Mouse (Mus musculus) kidney, embryonic 15.5 days (tissue): ENCODE results near the gene Olfr48. TPM values are rescaled to one million over a fixed set of nuclear protein-coding genes. Genes with fewer than 3 reads are reported as not detected.

Experiments
- ATAC-seq: fragments of 200-750 bp; cut with Nextera tagmentation; replicated peaks from 2 replicates; pipeline ENCODE4 v1.8.0; 2017; ENCODE audit warnings: moderate TSS enrichment; ENCODE audit not compliant: low FRiP score
- H3K27ac ChIP-seq: fragments of 300-500 bp; sonication (generic); 2 replicates; pipeline ENCODE4 v1.5.1; 2015; ENCODE audit warnings: mild to moderate bottlenecking, inconsistent platforms
- H3K27me3 ChIP-seq: fragments of 300-500 bp; sonication (generic); 2 replicates; pipeline ENCODE4 v1.6.1; 2015; ENCODE audit warnings: inconsistent platforms
- H3K36me3 ChIP-seq: fragments of 300-500 bp; sonication (generic); 2 replicates; pipeline ENCODE4 v1.6.1; 2015; ENCODE audit warnings: inconsistent platforms
- H3K4me1 ChIP-seq: fragments of 300-500 bp; sonication (generic); 2 replicates; pipeline ENCODE4 v1.6.1; 2015; ENCODE audit warnings: inconsistent platforms
- H3K4me2 ChIP-seq: fragments of 300-500 bp; sonication (generic); 2 replicates; pipeline ENCODE4 v1.6.1; 2015; ENCODE audit warnings: moderate library complexity, mild to moderate bottlenecking, inconsistent platforms
- H3K4me3 ChIP-seq: fragments of 300-500 bp; sonication (generic); replicated peaks from 2 replicates; pipeline ENCODE4 v1.5.1; 2015; ENCODE audit warnings: mild to moderate bottlenecking, inconsistent platforms
- H3K9ac ChIP-seq: fragments of 300-500 bp; sonication (generic); 2 replicates; pipeline ENCODE4 v1.6.1; 2015; ENCODE audit warnings: mild to moderate bottlenecking, inconsistent platforms
- H3K9me3 ChIP-seq: fragments of 300-500 bp; sonication (generic); replicated peaks from 2 replicates; pipeline ENCODE4 v1.6.1; 2016; ENCODE audit warnings: inconsistent platforms
- WGBS: fragments of 180-500 bp; shearing (Covaris S2); methylation state at CpG from one replicate; pipeline ENCODE4 v1.1.7; 2015; ENCODE audit warnings: mixed read lengths; 5-methylcytosine and 5-hydroxymethylcytosine counted together
- polyA plus RNA-seq: library from polyadenylated mRNA; unstranded; fragments of >200 nt; fragmentation: Nextera tagmentation; extraction: Ambion mirVana; gene quantifications from 2 replicates; pipeline ENCODE4 v1.2.1, GENCODE M21; 2015

Gene Olfr48
- not detected in 2 replicates for polyA plus RNA-seq

DNA sequence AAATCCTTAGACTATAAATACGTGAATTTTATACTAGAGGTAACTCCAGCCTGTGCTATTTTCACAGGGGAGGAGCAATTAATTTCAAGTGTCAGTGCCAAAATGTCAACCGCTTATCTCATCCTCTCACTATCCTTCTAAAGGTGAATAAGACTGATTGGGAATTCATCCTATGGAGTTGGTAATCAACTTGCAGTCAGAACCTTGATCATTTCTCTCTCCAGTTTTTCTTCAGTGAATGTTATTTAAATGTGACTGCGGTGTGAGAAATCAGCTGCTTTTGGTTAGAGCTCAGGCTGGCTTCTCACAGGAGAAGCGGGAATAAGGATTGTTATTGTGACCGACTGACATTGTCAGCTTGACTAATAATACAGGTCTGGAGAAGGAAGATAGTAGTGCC lies at the start of gene Olfr48:
TSS of gene Olfr48 (minus strand) at position 101 of the 400 bp plus-strand sequence.
- WGBS: 82% methylated on average over 5 of the region's 5 CpGs
- ATAC-seq: no peak

DNA sequence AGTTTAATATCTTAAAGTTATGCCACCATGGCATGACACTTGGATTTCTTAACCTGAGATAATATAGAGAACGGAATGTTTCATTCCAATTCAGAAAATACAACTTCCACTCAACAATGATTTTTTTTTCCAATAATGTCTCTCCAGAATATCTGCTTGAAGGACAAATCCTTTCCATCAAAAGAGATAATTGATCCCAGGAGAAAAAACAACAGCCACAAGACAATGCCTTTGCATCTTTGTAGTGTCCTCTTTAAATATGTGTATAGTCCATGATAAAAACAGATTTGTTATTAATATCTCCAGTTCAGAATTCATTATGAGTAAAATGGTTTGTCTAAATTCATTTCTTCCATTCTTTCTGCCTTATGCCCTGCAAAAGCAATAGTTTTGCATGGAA lies 30.1 kb upstream of the Olfr48 start, which contains the start of gene Olfr1257:
TSS of gene Olfr1257 (plus strand) at position 301 of the 400 bp plus-strand sequence.
- 88% methylated on average over 1 of the region's 1 CpGs for WGBS
- no peak for ATAC-seq

More for the DNA sequence above, at the start of gene Olfr48:
- Histone ChIP-seq H3K4me2 (no peak within 1 kb of the TSS), H3K4me1 (no peaks in the 10 kb centered on the region), H3K27ac (no peak within 1 kb of the TSS), H3K36me3 (no peaks in the 10 kb centered on the region), H3K9ac (no peak within 1 kb of the TSS), H3K27me3 (no peaks in the 10 kb centered on the region), H3K9me3 (no peaks in the 10 kb centered on the region), H3K4me3 (no peak within 1 kb of the TSS)

DNA sequence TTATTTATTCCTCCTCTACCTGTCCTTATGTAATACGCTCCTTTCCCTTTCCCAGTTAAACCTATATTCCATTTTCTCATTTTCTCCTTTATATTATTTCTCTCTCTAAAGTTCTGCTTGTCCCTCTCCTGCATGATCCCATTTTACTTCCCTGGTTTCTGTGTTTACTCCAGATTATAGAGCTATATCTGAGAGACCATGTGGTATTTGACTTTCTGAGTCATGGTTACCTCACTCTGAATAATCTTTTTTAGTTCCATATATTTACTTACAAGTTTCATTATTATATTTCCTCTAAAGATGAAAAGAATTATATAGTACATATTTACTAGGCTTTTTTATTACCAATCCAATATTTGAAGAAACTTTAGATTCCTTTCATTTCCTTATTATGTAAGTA lies 1.2 kb upstream of the Olfr48 start:
- ATAC-seq: no peak

More for the DNA sequence above, 30.1 kb upstream of the Olfr48 start, which contains the start of gene Olfr1257:
- H3K4me1 ChIP-seq: no peaks in the 10 kb centered on the region
- no peak within 1 kb of the TSS for H3K27ac ChIP-seq
- H3K27me3 ChIP-seq: no peaks in the 10 kb centered on the region
- no peak within 1 kb of the TSS for H3K4me3 ChIP-seq
- no peaks in the 10 kb centered on the region for H3K9me3 ChIP-seq
- H3K4me2 ChIP-seq: no peak within 1 kb of the TSS
- no peaks in the 10 kb centered on the region for H3K36me3 ChIP-seq
- no peak within 1 kb of the TSS for H3K9ac ChIP-seq

DNA sequence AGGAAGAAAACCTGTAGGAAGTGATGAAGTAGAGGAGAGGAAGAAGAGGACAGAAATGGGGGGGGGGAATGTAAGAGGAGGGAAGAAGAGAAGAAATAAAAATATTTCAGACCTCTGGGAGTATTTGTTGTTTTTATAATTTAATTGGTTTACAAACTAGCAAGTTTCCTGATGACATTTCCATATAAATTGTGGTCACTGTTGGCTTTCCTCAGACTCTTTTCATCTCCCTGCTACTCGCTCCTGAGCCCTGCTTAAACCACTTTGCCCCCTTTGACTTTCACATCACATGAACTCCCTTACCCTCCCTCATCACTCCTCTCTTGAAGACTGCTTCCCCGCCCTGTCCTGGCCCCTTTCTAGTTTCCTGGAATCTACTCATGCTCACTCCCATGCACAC lies 6.5 kb downstream of the Olfr48 start, which contains the start of gene Olfr1256:
TSS of gene Olfr1256 (minus strand) at position 101 of the 400 bp plus-strand sequence.
- no peak for ATAC-seq
- Histone ChIP-seq H3K4me1 (no peaks in the 10 kb centered on the region), H3K9ac (no peak within 1 kb of the TSS), H3K9me3 (no peaks in the 10 kb centered on the region), H3K4me2 (no peak within 1 kb of the TSS), H3K4me3 (no peak within 1 kb of the TSS), H3K27ac (no peak within 1 kb of the TSS), H3K27me3 (no peaks in the 10 kb centered on the region), H3K36me3 (no peaks in the 10 kb centered on the region)
- 45% methylated on average over 2 of the region's 2 CpGs for WGBS

More for the DNA sequence above, 1.2 kb upstream of the Olfr48 start:
- H3K4me3 ChIP-seq: no peak overlapping the region
- no peak overlapping the region for H3K4me2 ChIP-seq
- no peaks in the 10 kb centered on the region for H3K9me3 ChIP-seq
- H3K4me1 ChIP-seq: no peaks in the 10 kb centered on the region
- WGBS: 87% methylated on average over 1 of the region's 1 CpGs
- H3K27ac ChIP-seq: no peak overlapping the region
- no peak overlapping the region for H3K9ac ChIP-seq
- H3K27me3 ChIP-seq: no peaks in the 10 kb centered on the region
- no peaks in the 10 kb centered on the region for H3K36me3 ChIP-seq

DNA sequence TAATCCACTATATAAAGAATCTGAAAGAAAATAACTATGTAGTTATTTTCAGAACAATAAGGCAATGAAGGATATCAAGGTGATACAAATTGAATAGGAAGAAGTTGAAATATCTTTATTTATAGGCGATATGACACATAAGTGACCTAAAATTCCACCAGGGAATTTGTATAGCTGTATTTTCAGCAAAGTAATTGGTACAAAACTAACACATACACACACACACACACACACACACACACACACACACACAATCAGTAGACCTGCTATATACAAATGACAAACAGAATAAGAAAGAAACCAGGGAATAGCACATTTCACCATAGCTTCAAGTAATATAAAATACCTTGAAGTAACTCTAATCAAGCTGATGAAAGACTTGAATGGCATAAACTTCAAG lies 27.8 kb downstream of the Olfr48 start:
- Histone ChIP-seq H3K27me3 (no peaks in the 10 kb centered on the region), H3K9ac (no peak overlapping the region), H3K9me3 (no peaks in the 10 kb centered on the region), H3K27ac (no peak overlapping the region), H3K36me3 (no peaks in the 10 kb centered on the region), H3K4me1 (no peaks in the 10 kb centered on the region), H3K4me2 (no peak overlapping the region), H3K4me3 (no peak overlapping the region)
- 74% methylated on average over 1 of the region's 1 CpGs for WGBS
- no peak for ATAC-seq

DNA sequence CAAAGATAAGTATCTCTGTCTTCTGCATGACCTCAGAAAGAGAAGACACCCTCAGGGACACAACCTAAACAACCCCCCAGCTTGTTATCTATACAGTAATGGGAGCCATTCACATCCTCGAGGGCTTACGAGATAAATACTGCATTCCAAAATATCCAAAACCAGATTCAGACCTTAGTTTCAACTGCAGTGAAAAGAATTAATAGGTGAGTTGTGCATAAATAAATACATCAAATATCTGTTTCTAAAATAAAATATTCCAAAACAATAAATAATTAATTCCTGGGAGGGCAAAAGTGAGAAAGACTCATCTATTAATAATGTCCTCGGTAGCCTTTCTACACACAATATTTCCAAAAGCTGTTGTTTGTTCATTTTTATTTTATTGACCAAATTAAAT lies 36.3 kb downstream of the Olfr48 start, which contains the start of gene Olfr1255:
TSS of gene Olfr1255 (plus strand) at position 301 of the 400 bp plus-strand sequence.
- H3K4me2 ChIP-seq: no peak within 1 kb of the TSS
- H3K27ac ChIP-seq: no peak within 1 kb of the TSS
- H3K9me3 ChIP-seq: no peaks in the 10 kb centered on the region
- no peak within 1 kb of the TSS for H3K4me3 ChIP-seq
- 84% methylated on average over 3 of the region's 3 CpGs for WGBS
- H3K36me3 ChIP-seq: no peaks in the 10 kb centered on the region
- H3K27me3 ChIP-seq: no peaks in the 10 kb centered on the region
- H3K9ac ChIP-seq: no peak within 1 kb of the TSS
- no peaks in the 10 kb centered on the region for H3K4me1 ChIP-seq
- ATAC-seq: no peak

DNA sequence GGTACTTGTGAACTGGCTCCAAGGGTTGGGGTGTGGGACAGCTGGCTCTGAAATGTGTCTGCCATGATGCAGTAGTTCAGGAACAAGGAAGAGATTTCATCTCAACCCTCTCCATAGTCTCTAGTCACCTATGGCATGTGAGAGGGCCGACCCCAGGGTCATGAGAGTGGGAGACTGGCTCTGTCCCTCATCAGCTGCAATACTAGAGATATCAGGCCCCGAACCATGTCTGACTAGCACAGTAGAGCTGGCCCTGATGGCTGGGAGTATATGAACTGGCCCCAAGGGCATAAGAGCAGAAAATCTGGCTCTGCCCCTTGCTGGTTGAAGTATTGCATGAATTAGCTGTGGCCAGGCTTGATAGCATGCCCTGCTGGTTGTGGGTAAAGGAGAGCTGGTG lies 37.3 kb downstream of the Olfr48 start:
- H3K4me1 ChIP-seq: no peaks in the 10 kb centered on the region
- H3K4me2 ChIP-seq: no peak overlapping the region
- no peaks in the 10 kb centered on the region for H3K27me3 ChIP-seq
- no peaks in the 10 kb centered on the region for H3K36me3 ChIP-seq
- H3K27ac ChIP-seq: no peak overlapping the region
- 87% methylated on average over 2 of the region's 2 CpGs for WGBS
- no peak for ATAC-seq
- no peak overlapping the region for H3K4me3 ChIP-seq
- no peak overlapping the region for H3K9ac ChIP-seq
- H3K9me3 ChIP-seq: no peaks in the 10 kb centered on the region

DNA sequence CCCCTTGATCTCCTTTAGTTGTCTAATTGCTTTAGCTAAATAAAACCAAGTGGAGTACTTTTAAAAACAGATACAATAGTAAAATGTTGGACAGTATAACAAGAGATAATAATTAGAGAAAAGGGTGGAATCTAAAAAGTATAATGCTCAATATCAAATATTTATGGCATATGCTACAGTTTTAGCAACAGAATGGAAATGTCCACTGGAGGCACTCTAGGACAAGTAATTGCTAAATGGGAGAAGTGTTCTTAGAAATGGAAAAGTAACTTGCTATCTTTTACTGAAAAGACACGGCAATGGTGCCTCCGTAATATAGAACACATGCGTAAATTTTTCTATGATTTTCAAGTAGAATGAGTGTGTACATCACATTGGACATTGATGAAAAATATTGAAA lies 48.4 kb downstream of the Olfr48 start:
- H3K27me3 ChIP-seq: no peaks in the 10 kb centered on the region
- H3K36me3 ChIP-seq: no peaks in the 10 kb centered on the region
- H3K27ac ChIP-seq: no peak overlapping the region
- H3K9me3 ChIP-seq: no peaks in the 10 kb centered on the region
- no peaks in the 10 kb centered on the region for H3K4me1 ChIP-seq
- ATAC-seq: no peak
- 90% methylated on average over 3 of the region's 3 CpGs for WGBS
- H3K9ac ChIP-seq: no peak overlapping the region
- no peak overlapping the region for H3K4me2 ChIP-seq
- no peak overlapping the region for H3K4me3 ChIP-seq

DNA sequence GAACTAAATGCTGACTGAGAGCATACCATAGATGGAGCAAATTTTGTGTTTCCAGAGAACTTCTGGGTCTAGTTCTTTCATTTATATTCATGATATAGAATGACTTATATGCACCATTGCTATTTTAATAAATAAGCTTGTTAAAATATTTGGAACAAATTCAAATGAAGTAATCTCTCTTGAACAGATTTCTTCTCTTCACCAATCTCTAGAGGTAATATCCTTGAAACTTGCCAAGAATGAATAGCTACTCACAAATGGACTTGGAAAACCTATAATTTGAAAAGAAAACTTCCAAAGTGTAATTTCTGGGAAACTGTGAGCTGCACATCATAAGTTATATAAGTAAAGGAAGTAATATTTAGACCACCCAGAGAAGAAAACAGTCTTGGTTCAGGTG lies 54.5 kb downstream of the Olfr48 start, which contains the start of gene Olfr1254:
TSS of gene Olfr1254 (minus strand) at position 101 of the 400 bp plus-strand sequence.
- no peaks in the 10 kb centered on the region for H3K36me3 ChIP-seq
- H3K27me3 ChIP-seq: no peaks in the 10 kb centered on the region
- no peak within 1 kb of the TSS for H3K27ac ChIP-seq
- H3K4me2 ChIP-seq: no peak within 1 kb of the TSS
- H3K9me3 ChIP-seq: no peaks in the 10 kb centered on the region
- H3K4me1 ChIP-seq: no peaks in the 10 kb centered on the region
- no peak for ATAC-seq
- no peak within 1 kb of the TSS for H3K4me3 ChIP-seq
- H3K9ac ChIP-seq: no peak within 1 kb of the TSS

Other genes starting within 250 kb of the Olfr48 start
- gene Olfr1247, start 234.1 kb downstream of the Olfr48 start, polyA plus RNA-seq: not detected in 2 replicates
- not detected in 2 replicates for gene Olfr1248, start 230.0 kb downstream of the Olfr48 start, polyA plus RNA-seq
- gene Olfr1249, start 213.2 kb downstream of the Olfr48 start, polyA plus RNA-seq: not detected in 2 replicates
- not detected in 2 replicates for gene Olfr1250, start 186.7 kb downstream of the Olfr48 start, polyA plus RNA-seq
- gene Olfr1251, start 176.3 kb downstream of the Olfr48 start, polyA plus RNA-seq: not detected in 2 replicates
- not detected in 2 replicates for gene Olfr1252, start 123.2 kb downstream of the Olfr48 start, polyA plus RNA-seq
- gene Olfr1253, start 91.1 kb downstream of the Olfr48 start, polyA plus RNA-seq: not detected in 2 replicates
- gene Olfr1254, start 54.6 kb downstream of the Olfr48 start, polyA plus RNA-seq: not detected in 2 replicates
- gene Olfr1255, start 36.2 kb downstream of the Olfr48 start, polyA plus RNA-seq: not detected in 2 replicates
- not detected in 2 replicates for gene Olfr1256, start 6.7 kb downstream of the Olfr48 start, polyA plus RNA-seq
- gene Olfr1257, start 30.2 kb upstream of the Olfr48 start, polyA plus RNA-seq: not detected in 2 replicates
- not detected in 2 replicates for gene Olfr1258, start 79.1 kb upstream of the Olfr48 start, polyA plus RNA-seq
- not detected in 2 replicates for gene Olfr1259, start 100.5 kb upstream of the Olfr48 start, polyA plus RNA-seq
- not detected in 2 replicates for gene Olfr1260, start 126.1 kb upstream of the Olfr48 start, polyA plus RNA-seq
- not detected in 2 replicates for gene Olfr1261, start 143.0 kb upstream of the Olfr48 start, polyA plus RNA-seq
- gene Olfr1262, start 151.9 kb upstream of the Olfr48 start, polyA plus RNA-seq: not detected in 2 replicates
- gene Olfr1263, start 163.9 kb upstream of the Olfr48 start, polyA plus RNA-seq: not detected in 2 replicates
- not detected in 2 replicates for gene Olfr1264, start 177.4 kb upstream of the Olfr48 start, polyA plus RNA-seq
- gene Olfr1265, start 187.1 kb upstream of the Olfr48 start, polyA plus RNA-seq: not detected in 2 replicates
- not detected in 2 replicates for gene Olfr140, start 215.4 kb upstream of the Olfr48 start, polyA plus RNA-seq